Mouse (Mus musculus) ES-Bruce4 (cell line): Measurements from ENCODE around the gene Ccdc73.

Source experiments
- CTCF ChIP-seq: IDR thresholded peaks from one replicate; pipeline ENCODE4 v1.8.1; 2011; ENCODE audit warnings: low read depth, low read length
- EP300 ChIP-seq: IDR thresholded peaks from 2 replicates; pipeline ENCODE4 v1.6.1; 2011; ENCODE audit warnings: low read depth, low read length; ENCODE audit not compliant: insufficient read depth
- POLR2A ChIP-seq: IDR thresholded peaks from one replicate; pipeline ENCODE4 v1.8.1; 2011; ENCODE audit warnings: low read length; ENCODE audit not compliant: insufficient read depth

DNA sequence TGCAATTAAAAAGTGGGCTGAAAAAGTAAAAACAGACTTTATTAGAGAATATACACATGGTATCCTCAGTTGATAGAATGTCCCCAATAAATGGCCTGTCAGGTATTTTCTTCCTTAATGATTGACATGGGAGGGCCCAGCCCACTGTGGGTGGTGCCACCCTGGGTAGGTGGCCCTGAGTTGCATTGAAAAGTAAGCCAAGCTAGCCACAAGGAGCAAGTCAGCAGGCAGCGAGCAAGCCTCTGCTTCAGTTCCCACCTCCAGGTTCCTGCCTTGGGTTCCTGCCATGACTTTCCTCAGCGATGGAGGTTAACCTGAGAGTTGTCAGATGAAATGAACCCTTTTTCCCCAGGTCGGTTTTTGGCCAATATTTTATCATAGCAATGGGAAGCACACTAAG lies 150.2 kb downstream of the Ccdc73 start:
- TF ChIP-seq CTCF (no peak), POLR2A (no peak), EP300 (no peak)
